Mouse (Mus musculus) layer of hippocampus, postnatal 10 days (tissue): ENCODE data around the gene Cntnap5c. TPM values are rescaled to one million over a fixed set of nuclear protein-coding genes. Genes with fewer than 3 reads are reported as not detected.
"Not testable (repeated sequence)": the region's sequence is repeated elsewhere in the genome, so short reads cannot be mapped to it uniquely, and the experiment has no call there.

ENCODE experiments used
- DNase-seq, 2 experiments: peaks; one replicate each; pipeline ENCODE4 v3.0.0; 2021; ENCODE audit warnings: low spot score in 2 of 2
- long read RNA-seq: library from polyadenylated mRNA; stranded (forward); transcript quantifications from one replicate; pipeline ENCODE4 v2.0.0, GENCODE M21; 2023
- total RNA-seq, 2 experiments: library from RNA; stranded (reverse); gene quantifications; 2 replicates each; pipeline ENCODE4 v1.2.3; 2021

The Cntnap5c gene
- total RNA-seq = 10 to 100 TPM; 12.0 to 12.4 TPM
- long read RNA-seq, partial matches to known transcripts = 1 of 4 reads
- long read RNA-seq, other reads (novel, unspliced or antisense) = 3 of 4 reads

DNA sequence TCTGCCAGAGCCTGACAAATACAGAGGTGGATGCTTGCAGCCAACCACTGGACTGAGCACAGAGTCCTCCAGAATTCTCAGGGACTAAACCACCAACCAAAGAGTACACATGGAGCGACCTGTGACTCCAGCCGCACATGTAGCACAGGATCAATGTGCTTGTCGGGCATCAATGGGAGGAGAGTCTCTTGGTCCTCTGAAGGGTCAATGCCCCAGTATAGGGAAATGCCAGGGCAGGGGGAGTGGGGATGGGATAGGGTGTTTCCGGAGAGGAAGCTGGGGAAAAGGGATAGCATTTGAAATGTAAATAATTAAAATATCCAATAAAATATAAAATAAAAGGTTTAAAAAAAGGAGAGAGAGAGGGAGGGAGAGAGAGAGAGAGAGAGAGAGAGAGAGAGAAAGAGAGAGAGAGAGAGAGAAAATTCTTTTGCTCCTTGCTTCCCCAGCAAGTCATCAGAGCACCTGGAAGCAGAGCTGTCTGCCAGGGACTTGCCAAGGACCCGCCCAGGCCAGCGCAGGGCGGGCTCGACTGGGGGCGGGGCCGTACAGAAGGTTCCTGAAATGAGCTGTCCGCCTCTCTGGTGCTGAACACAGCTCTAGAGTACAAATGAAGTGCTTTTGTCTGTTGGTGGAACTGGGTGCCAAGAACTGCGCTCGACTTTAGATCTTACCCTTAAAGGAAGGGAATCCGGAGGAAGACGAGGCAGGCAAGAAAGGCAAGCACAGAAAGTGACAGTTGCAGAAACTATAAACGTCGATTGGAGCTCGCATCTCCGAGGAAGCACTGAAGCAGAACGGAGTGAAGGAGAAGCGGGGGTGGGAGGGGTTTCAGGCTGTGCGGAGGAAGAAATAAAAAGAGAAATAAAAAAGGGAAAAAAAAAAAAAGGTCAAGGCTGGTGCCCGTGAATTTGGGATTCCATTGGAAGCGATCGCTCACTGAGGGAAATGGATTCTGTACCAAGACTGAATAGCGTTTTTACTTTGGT lies at the start of gene Cntnap5c:
Gene Cntnap5c (plus strand): TSS at position 949 of the 989 bp plus-strand sequence.
- peak; percentile 25 to 44 for DNase-seq

DNA sequence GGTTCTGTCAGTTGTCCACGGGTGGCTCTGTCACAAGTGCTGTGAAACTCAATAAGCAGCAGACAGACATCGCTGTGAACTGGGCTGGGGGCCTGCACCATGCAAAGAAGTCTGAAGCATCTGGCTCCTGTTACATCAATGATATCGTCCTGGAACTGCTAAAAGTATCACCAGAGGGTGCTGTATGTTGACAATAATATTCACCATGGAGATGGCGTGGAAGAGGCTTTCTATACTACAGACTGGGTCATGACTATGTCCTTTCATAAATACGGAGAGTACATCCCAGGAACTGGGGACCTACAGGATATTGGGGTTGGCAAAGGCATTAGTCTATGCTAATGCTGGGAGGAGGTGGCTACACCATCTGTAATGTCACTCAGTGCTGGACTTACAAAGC lies 27.3 kb upstream of the Cntnap5c start, which contains the start of gene Gm21834:
Gene Gm21834 (minus strand): TSS at position 101 of the 400 bp plus-strand sequence.
- DNase-seq = no peak

DNA sequence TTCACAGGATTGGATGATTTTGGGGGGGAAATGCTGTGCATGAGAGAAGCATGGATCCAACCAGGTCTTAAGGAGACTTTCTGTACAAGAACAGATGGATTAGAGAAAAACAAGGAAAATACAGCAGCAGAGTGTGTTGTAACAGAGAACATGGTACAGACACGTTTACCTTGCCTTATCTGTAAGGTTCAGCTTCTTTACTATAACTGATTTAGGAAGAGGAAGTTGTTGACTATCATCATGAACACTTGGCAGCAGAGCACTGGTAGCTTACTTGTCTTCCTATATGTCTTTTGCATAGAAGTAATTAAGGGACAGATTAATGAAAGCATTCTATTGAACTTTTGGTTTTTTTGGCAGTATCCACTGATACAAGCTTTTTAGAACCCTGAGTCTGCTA lies 11.3 kb upstream of the Cntnap5c start:
- DNase-seq = no peak

DNA sequence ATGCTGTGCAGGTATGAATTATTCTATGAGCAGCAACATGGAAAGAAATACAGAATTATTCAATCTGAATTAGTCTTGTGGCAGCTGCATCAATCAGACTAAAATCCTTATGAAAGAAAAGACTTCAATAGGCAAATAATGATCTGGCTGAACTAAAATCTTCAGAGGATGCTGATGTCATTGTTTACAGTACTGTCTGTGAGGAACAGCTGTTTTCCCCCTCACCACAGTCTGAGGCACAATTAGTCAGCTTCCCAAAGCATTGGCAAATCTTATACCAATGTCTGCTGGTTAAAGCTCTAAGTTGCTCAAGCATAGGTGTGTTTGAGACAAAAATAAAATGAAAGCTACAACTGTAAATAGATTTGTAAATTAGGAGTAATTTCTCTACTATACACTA lies 2.1 kb upstream of the Cntnap5c start:
- DNase-seq = no peak

DNA sequence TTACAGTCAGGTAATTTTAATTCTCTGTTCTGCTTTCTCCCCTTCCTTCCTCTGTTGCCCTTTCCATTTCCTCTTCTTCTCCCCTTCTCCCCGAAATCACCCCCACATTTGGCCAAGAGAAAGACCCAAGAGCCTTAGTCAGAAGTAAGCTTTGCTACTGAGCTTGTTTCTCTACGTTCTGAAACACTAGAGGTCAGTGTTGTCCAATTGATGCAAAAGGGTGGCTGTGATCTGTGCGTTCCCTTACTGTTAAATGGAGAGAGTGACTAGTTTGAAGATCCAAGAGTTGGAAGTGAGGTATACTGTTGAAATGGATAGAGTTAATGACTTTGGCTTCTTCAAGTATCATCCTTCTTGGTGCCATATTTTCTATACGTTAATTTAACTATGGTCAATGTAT lies 1.5 kb downstream of the Cntnap5c start:
- DNase-seq = peak; percentile 14 to 37

DNA sequence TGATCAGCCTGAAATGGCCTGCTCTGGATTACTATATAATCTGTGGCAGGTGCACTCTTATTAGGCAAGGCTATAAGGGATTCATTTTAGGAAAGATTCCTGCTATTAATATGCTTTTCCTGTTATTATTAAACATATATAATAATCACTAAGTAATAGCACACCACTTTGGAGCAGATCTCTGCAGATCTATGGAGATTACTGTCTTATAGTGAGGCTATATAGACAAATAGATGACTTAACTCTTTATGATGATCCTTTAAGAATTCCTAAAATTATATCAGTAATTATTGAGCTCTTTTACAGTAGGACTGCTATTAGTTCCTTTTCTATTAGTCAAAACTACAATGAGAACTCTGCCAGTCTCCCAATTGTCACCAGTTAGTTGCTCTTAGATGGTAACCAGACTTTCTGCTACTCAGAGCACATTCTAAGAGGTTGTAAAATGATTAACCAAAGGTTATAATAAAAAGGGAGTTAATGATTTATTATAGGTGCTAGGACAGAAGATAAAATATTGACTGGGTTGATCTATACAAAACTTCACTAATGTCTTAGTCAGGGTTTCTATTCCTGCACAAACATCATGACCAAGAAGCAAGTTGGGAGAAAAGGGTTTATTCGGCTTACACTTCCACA lies 18.9 kb downstream of the Cntnap5c start:
- no peak for DNase-seq

DNA sequence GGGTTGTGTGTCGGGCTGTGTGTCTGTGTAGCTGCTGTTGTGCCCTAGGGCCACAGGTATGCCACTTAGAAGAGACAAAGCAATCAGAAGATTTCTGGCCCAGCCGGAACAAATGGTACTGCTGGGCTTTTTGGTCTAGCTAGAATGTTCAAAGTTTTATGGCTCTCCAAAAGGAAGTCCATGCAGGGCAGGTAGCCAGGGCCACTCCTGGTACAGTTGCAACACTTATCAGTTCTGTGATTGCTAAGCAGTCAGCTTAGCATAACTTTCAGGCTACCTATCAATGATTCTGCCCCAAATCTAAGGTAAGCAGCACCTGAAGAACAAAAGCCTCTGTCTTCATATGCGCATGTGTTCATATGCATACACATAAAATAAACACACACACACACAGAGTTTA lies 26.0 kb downstream of the Cntnap5c start:
- DNase-seq = no peak

DNA sequence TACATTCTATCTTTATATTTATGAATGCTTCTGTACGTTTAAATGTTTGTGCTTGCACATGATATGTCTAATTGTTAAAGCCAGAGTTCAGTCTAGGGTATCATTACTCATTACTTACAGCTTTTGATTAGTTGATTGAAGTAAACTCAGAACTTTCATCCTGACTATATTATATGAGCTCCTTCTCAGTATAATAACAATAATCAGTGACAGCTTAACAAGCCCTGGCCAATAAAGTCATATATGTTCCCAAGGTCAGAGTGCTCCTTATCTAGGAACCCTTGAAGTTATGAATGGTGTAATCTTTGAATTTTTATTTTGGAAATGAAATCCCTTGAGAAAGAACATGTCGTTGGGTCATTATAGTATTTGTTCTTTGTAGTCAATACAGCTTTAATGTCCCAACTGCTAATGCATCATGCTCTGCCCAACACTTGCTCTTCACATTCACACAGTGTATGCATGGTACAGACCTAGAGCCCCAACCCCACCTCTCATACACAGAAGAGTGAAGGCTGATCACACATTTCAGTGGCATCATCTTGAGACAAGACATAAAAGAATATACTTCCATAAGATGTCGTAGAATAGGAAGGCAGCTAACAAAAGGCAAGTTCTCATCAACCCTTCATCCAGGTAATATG lies 27.4 kb downstream of the Cntnap5c start:
- DNase-seq = no peak

DNA sequence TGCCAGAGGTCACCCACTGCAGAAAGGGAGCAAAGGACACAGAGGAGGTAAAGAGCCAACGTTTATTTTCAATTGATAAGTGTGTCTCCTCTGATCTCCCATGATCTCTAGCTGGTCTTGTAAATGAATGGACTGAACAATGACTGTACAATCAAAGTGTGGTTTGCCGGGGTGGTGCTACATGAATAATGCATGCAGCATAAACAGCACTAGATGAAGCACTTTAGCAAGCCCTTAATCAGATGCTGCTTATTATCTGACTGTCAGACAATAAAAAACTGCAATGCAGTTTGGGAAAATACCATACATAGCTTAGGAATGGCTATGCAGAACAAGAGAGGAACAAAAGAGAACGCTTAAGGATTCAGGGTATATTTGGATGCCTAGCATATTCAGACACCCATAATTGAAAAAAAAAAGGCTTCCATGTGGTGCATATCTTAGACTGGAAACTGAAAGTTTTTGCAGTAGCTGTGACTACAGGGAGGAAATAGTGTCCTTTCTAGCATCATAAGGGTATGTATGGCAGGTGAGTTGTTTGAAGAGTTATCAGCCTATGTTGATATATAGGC lies 30.1 kb downstream of the Cntnap5c start:
- DNase-seq = no peak

DNA sequence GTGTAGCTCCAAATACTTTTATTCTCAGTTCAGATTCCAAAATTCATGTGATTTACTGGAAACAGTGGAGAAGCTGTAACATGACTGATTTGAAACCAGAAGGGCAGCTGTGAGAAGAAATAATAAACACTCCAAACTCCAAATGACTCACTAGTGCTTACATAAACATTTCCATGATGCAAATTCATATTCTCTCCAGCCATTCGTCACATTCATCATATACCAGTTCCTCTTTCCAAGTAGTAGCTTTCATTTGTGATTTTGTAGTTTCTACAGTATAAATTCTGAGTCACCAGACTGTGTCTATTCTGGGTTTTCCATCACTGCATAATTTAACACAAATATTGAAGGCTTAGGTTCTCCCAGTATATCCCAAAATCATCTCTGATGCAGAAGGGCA lies 31.8 kb downstream of the Cntnap5c start:
- no peak for DNase-seq

DNA sequence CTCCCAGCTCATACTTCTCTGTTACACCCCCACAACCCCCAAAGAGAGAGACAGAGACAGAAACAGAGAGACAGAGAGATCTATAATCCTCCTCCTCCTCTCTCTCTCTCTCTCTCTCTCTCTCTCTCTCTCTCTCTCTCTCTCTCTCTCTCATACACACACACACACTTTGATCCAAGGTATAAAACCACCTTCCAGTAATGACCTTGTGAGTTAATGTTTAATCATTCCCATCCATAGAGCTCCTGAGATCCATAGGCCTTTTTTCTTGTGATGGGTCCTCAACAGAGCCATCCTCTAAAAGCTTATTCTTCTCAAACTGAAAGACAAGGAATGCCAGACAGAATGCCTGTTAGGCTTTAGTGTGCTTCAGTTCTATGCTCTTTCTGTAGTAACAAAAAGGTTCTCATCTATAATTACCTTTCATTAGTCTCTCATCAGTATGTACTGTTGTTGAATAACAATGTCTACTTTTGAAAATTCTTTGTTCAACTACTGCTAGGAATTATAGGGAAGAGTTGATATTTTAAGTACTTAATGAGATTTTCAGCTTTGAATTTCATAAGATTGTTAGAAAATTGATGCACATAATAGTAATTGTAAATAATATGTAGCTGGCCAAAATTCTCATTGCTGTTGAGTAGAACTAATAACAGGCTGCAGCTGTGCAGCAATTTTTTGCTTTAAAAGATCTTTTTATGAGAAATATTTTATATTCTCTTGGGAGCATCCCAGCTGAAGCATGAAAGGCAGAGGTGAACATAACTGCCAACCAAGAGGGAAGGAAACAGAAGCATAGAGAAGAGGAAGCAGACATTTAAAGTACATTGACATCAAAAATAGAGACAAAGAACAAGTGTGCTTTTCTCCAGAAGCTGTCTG lies 68.0 kb downstream of the Cntnap5c start:
- no peak for DNase-seq

DNA sequence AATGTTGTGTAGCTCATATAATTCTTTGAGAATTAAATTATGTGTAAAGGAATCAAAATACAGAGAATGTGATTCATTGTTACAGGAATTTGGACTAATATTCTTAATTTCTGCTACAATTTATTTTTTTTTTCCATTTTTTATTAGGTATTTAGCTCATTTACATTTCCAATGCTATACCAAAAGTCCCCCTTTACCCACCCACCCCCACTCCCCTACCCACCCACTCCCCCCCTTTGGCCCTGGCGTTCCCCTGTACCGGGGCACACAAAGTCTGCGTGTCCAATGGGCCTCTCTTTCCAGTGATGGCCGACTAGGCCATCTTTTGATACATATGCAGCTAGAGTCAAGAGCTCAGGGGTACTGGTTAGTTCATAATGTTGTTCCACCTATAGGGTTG lies 86.4 kb downstream of the Cntnap5c start:
- not testable (repeated sequence) for DNase-seq

DNA sequence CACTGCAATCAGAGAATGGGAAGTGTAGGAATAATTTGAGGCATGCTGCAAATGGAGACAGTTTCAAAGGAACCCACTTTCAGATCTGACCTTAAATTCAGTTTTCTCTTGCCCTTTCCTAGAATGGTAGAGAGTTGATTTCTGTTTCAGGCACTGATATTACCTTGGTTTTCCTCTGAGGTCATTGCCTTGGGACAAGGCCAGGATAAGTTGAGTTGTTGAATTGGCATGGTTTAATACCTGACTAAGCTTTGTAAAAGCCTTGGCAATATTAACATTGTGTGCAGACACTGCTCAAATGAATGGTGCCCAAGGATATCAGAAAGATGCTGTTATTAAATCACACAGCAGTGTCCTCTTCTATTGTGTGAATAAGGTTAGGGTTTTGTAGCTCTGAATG lies 96.6 kb downstream of the Cntnap5c start:
- no peak for DNase-seq

DNA sequence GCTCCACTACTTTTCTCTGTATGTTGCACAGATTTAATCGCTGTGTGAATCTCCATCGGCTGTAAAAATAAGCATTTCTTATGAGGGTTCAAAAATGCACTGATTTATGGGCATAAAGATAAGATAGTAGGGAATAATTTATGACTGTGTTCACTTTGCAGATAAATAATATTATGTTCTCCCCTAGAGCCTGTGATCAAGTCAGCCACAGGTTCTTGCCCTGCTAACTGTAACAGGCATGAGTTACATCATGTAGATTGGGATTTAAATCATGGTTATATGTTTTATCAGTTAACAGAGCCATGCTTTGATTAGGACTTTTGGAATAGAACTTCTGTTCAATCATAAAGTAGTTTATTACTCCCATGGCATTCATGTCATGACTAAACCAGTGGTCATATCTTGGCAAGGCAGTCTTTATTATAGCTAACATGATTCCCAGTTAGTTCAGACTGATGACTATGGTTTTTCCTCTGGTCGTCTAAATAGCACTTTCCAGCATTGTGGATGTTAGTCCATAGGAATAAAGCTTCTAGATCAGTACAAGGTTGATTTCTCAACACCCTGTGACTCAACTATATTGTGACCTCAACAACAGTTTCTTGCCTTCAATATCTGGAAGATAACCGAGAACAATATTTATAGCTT lies 118.5 kb downstream of the Cntnap5c start:
- DNase-seq = no peak

DNA sequence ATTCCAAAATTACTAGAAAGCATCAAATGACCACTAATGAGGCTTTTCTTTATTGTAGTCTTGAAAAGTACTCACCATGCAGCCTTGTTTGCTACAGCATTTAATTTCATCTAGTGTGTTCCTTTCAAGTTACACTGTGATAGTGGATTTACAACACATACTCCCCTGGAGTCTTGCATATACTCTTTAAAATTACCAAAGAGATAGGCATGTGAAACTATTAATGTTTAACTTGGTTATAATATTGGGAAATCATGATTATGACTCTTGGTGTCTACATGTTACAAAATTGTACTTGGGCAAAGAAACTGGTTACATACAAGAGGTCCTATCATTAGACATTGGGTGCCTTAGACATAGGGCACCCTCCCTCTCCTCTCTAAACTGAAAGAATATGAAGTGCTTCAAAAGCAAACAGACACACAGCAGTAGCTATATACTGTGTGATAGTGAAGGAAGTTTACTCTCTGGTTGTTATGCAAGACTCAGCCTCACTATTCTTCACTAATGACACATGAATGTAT lies 142.5 kb downstream of the Cntnap5c start:
- no peak for DNase-seq

DNA sequence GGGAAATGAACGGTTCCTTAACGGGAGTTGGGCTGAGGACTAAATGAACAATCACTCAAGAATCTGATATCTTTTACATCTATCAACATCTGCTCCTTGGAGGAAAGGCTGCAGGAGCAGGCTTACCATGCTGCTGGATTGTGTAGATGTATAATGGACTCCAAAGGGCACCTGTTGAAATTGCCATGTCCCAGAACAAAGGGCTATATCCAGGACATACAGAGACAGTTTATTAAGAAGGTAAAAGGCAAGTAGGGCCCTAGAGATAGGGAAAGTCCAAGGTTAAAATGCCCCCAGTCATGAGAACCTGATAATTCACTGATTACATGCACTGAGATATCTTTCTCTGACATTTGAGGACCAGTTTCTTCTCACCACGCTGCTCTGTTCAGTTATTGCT lies 214.9 kb downstream of the Cntnap5c start:
- no peak for DNase-seq

DNA sequence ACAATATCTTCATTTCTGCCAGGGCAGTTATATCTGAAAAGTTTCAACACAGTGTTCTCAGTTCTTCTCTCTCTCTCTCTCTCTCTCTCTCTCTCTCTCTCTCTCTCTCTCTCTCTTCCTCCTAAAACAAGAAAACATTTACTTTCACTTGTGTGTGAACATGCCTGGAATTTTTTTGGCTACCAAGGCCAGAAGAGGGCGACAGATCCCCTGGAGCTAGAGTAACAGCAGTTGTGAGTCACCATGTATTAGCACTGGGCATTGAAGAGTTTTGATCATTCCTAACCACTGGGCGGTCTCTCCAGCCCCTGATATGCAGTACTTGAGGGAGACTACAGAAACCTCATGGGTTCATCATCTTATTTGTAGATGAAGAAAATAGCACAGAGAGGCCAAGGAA lies 219.1 kb downstream of the Cntnap5c start:
- DNase-seq = peak in 1 of 2 experiments; percentile 12

DNA sequence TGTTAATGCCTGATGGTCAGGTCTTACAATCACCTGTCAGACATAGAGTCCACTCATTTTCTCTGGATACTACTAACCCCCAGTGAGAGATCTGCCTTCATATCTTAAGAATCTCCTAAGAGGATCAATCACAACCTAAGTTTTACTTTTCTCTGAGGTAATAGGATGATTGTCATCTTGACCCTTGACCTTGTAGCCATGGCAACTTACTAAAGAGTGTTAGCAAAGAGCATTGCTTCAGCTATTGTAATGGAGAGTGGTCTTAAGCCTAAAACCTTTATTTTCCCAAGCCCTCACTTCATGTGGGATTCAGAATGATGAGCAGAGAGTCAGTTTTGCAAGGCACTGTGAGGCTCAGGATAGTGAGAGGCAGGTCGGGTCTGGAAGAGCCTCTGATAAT lies 227.1 kb downstream of the Cntnap5c start:
- DNase-seq = no peak

DNA sequence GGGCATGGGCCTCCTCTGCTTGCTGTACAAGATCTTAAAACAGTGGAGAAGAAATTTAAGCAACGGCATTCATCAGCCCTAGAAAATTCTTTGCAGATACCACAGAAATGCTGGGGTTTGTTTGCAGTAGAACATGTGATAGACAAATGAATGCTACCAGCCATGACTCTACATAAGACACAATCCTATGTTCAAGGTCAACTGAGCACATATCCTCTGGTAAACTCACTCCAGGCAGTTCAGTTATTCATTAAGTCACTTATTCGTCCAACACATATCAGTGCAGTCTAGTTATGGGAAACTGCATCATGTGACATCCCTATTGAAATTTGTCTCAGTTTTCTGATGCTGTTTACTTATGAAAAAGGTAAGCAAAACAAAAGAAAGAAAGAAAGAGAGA lies 229.7 kb downstream of the Cntnap5c start:
- no peak for DNase-seq

DNA sequence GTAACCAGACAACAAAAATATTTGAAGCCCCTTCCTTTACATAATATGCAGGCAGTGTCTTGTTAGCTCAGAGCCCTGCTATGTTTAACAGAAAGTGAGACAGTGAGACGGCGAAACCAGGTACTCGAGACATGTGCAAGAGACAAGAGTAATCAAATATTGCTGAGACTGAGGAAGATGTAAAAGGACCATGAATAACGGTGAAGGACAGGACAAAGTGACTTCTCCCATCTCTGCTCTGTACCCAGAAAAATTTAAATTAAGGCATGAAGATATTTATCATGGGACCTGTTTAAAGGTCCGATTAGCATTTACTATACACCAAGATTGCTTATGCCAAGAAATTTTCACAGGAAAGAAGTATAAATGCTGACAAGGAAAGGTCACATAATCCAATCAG lies 233.5 kb downstream of the Cntnap5c start:
- no peak for DNase-seq
